Mouse (Mus musculus): ENCODE measurements at regions not wholly inside any gene's neighbourhood (a gene's known extent, or its start where the extent isn't known, plus 50 kb on each side); places are given as distances from the start of the nearest gene placed in this dataset.

DNA sequence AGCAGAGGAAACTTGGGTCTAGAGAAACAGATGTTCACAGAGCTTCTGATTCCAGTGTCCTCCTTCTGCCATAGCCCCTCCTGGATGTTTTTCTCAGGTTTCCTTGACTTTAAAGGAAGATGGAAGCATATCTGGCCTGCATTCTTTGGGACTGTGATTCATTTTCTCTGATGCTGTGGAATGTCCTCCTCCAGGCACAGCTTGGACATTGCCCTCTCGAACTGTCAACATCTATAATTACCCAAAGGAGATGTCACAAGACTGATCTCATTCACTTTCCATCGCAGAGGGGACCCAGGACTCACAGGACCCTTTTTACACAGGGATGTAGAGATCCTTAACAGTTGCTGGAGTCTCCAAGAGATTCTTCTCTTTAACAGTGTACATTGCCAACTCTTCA lies 345.9 kb upstream of the Gm21798 start:
- 74% methylated on average over 2 of the region's 2 CpGs for WGBS
- Histone ChIP-seq H3K27me3 (ENCODE audit: control insufficient read depth, insufficient read depth, low read length) (no peaks in the 10 kb centered on the region), H3K4me1 (ENCODE audit: control insufficient read depth, insufficient read depth, low read length) (no peaks in the 10 kb centered on the region), H3K27ac (ENCODE audit: insufficient read depth, low read length) (no peak overlapping the region), H3K4me3 (replicated peaks; ENCODE audit: insufficient read depth, low read depth, low read length) (no peak overlapping the region)
- no peak for DNase-seq
- TF ChIP-seq CTCF (IDR thresholded peaks at IDR 0.05; ENCODE audit: borderline replicate concordance, insufficient read depth, low read depth, low read length) (no peak), POLR2A (IDR thresholded peaks at IDR 0.05; ENCODE audit: borderline replicate concordance, insufficient read depth, low read length) (no peak)

DNA sequence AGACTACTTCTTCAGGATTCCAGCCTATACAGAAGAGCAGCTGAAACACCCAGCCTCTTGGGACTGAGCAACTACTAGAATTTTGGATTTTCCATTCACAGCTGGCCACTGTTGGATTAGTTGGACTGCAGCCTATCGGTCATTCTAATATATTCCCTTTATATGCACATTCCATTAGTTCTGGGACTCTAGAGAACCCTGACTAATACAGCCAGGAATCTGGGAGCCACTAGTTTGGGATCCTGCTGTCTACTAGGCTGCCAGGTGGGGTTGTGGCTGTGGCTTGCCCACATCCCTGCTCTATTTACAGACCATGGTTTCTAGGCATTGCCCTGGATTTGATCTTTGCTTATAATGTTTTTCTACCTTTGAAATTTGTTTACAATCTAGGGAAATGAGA lies 343.3 kb upstream of the Gm21798 start:
- Histone ChIP-seq H3K27me3 (ENCODE audit: control insufficient read depth, insufficient read depth, low read length) (no peaks in the 10 kb centered on the region), H3K4me3 (replicated peaks; ENCODE audit: insufficient read depth, low read depth, low read length) (no peak overlapping the region), H3K4me1 (ENCODE audit: control insufficient read depth, insufficient read depth, low read length) (no peaks in the 10 kb centered on the region), H3K27ac (ENCODE audit: insufficient read depth, low read length) (no peak overlapping the region)
- DNase-seq: no peak
- WGBS: 95% methylated on average over 1 of the region's 1 CpGs
- no peak for TF ChIP-seq POLR2A (IDR thresholded peaks at IDR 0.05; ENCODE audit: borderline replicate concordance, insufficient read depth, low read length)
- no peak for TF ChIP-seq CTCF (IDR thresholded peaks at IDR 0.05; ENCODE audit: borderline replicate concordance, insufficient read depth, low read depth, low read length)

DNA sequence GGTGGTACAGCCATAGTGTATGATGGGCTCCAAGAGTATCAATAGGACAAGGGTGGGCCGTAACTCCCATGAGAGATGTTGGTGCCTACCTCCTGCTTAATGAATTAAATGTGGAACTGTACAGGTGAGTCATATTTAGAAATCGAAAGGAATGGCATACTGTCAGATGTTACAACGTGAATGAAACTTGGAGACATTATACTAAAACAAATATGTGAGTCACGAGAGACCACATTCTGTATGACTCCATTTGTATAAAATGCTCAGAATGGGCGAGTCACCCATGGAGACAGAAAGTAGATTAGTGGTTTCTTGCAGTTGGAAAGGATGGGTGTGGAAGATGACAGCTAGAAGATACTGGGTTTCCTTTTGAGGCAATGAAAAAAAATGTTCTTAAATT lies 340.4 kb upstream of the Gm21798 start:
- H3K27me3 ChIP-seq (ENCODE audit: control insufficient read depth, insufficient read depth, low read length): no peaks in the 10 kb centered on the region
- no peaks in the 10 kb centered on the region for H3K4me1 ChIP-seq (ENCODE audit: control insufficient read depth, insufficient read depth, low read length)
- no peak for DNase-seq
- WGBS: 92% methylated on average over 5 of the region's 5 CpGs
- TF ChIP-seq CTCF (IDR thresholded peaks at IDR 0.05; ENCODE audit: borderline replicate concordance, insufficient read depth, low read depth, low read length): no peak
- no peak for TF ChIP-seq POLR2A (IDR thresholded peaks at IDR 0.05; ENCODE audit: borderline replicate concordance, insufficient read depth, low read length)
- no peak overlapping the region for H3K27ac ChIP-seq (ENCODE audit: insufficient read depth, low read length)
- no peak overlapping the region for H3K4me3 ChIP-seq (replicated peaks; ENCODE audit: insufficient read depth, low read depth, low read length)

DNA sequence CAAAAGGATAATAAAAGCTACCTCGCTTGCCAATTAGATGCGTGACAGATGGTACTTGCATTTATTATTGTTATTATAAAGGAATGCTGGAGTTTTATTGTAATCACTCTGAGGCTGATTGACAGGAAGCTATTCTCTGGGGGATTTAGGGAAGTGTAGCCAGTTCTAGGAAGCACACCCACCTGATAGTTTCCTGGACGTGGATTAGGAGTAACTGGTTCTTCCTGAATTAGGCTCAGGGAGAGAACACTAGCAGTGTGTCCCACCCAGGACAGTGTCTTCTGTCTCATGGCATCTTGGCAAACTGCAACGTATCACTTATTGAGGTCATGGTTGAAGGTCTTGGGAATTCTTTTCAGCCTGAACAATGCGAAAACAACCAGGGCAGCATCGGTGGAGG lies 336.9 kb upstream of the Gm21798 start:
- 61% methylated on average over 6 of the region's 6 CpGs for WGBS
- Histone ChIP-seq H3K4me1 (ENCODE audit: control insufficient read depth, insufficient read depth, low read length) (no peaks in the 10 kb centered on the region), H3K27ac (ENCODE audit: insufficient read depth, low read length) (no peak overlapping the region), H3K27me3 (ENCODE audit: control insufficient read depth, insufficient read depth, low read length) (no peaks in the 10 kb centered on the region), H3K4me3 (replicated peaks; ENCODE audit: insufficient read depth, low read depth, low read length) (no peak overlapping the region)
- TF ChIP-seq POLR2A (IDR thresholded peaks at IDR 0.05; ENCODE audit: borderline replicate concordance, insufficient read depth, low read length): no peak
- no peak for TF ChIP-seq CTCF (IDR thresholded peaks at IDR 0.05; ENCODE audit: borderline replicate concordance, insufficient read depth, low read depth, low read length)
- DNase-seq: no peak

DNA sequence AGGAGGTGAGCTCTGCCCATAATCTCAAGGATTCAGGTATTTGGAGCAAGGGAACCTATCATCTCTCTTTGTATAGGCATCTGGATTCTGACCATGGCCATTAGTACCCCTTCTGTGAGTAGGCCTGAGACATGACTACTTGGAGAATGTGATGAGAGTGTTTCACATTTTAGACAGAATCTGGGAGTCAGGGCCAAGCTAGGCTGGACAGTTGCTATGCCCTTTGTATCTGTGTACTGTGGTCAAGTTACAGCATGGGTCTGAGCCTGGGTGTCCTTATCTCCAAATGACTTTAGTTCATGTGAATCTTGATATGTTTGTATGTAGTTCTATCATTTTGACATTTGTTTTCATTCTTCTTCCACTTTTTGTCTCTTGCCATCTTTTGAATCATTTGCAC lies 336.3 kb upstream of the Gm21798 start:
- DNase-seq: no peak
- H3K27me3 ChIP-seq (ENCODE audit: control insufficient read depth, insufficient read depth, low read length): no peaks in the 10 kb centered on the region

DNA sequence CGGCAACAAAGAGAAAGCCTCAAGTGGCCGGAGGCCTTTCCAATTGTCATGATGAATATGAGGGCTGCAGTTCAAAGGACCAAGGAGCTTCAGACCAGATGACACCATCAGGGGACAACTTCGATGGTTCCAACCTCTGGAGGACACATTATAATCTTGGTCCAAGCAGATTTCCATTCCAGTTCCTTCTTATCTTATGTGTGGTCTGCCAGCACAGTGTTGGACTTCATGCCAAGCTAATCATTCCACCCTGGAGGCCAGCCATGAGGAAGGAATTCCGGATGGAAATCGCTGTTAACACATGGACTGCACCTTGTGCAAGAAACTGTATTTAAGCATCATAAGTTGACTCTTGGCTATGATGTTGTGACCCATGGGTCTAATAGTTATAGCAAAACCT lies 334.5 kb upstream of the Gm21798 start:
- no peak for DNase-seq
- TF ChIP-seq POLR2A (IDR thresholded peaks at IDR 0.05; ENCODE audit: borderline replicate concordance, insufficient read depth, low read length): no peak
- TF ChIP-seq CTCF (IDR thresholded peaks at IDR 0.05; ENCODE audit: borderline replicate concordance, insufficient read depth, low read depth, low read length): no peak
- no peaks in the 10 kb centered on the region for H3K27me3 ChIP-seq (ENCODE audit: control insufficient read depth, insufficient read depth, low read length)
- 33% methylated on average over 5 of the region's 5 CpGs for WGBS
- H3K27ac ChIP-seq (ENCODE audit: insufficient read depth, low read length): no peak overlapping the region
- H3K4me3 ChIP-seq (replicated peaks; ENCODE audit: insufficient read depth, low read depth, low read length): no peak overlapping the region
- no peaks in the 10 kb centered on the region for H3K4me1 ChIP-seq (ENCODE audit: control insufficient read depth, insufficient read depth, low read length)

More for the DNA sequence above, 336.3 kb upstream of the Gm21798 start:
- TF ChIP-seq POLR2A (IDR thresholded peaks at IDR 0.05; ENCODE audit: borderline replicate concordance, insufficient read depth, low read length) (no peak), CTCF (IDR thresholded peaks at IDR 0.05; ENCODE audit: borderline replicate concordance, insufficient read depth, low read depth, low read length) (no peak)
- H3K27ac ChIP-seq (ENCODE audit: insufficient read depth, low read length): no peak overlapping the region
- H3K4me3 ChIP-seq (replicated peaks; ENCODE audit: insufficient read depth, low read depth, low read length): no peak overlapping the region
- no peaks in the 10 kb centered on the region for H3K4me1 ChIP-seq (ENCODE audit: control insufficient read depth, insufficient read depth, low read length)

DNA sequence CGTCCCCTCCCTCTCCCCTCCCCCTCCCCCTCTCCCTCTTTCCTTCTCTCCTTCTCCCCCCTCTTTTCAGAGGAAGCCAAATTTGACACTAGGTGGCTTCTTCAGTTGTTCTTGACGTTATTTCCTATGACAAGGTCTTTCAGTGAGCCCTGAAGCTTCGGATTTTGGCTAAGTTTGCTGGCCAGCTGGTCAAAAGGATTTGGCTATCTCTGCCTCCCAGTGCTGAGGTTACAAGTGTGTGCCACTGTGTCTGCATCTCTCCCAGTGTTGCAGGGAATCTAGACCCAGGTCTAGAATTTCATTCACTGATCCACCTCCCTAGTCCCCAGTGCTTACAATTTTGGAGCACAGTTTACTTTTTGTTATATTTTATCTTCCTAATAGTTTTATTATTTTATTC lies 329.7 kb upstream of the Gm21798 start:
- no peak for DNase-seq
- Histone ChIP-seq H3K27me3 (ENCODE audit: control insufficient read depth, insufficient read depth, low read length) (no peaks in the 10 kb centered on the region), H3K27ac (ENCODE audit: insufficient read depth, low read length) (no peak overlapping the region), H3K4me3 (replicated peaks; ENCODE audit: insufficient read depth, low read depth, low read length) (no peak overlapping the region), H3K4me1 (ENCODE audit: control insufficient read depth, insufficient read depth, low read length) (no peaks in the 10 kb centered on the region)
- WGBS: 0% methylated on average over 2 of the region's 3 CpGs
- TF ChIP-seq CTCF (IDR thresholded peaks at IDR 0.05; ENCODE audit: borderline replicate concordance, insufficient read depth, low read depth, low read length) (no peak), POLR2A (IDR thresholded peaks at IDR 0.05; ENCODE audit: borderline replicate concordance, insufficient read depth, low read length) (no peak)

DNA sequence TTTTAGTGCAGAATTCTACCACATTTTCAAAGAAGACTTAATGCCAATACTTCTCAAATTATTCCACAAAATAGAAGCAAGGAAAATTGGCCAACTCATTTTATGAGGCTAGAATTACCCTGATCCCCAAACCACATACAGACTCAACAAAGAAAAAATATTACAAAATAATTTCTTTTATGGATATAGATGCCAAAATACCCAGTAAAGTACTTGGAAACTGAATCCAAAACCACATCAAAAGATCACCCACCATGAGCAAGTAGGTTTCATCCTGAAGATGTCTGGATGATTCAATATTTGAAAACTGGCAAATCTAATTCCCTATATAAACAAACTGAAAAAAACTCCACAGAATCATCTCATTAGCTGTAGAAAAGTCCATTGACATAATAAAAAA lies 316.7 kb upstream of the Gm21798 start:
- Histone ChIP-seq H3K4me3 (replicated peaks; ENCODE audit: insufficient read depth, low read depth, low read length) (no peak overlapping the region), H3K4me1 (ENCODE audit: control insufficient read depth, insufficient read depth, low read length) (no peaks in the 10 kb centered on the region), H3K27me3 (ENCODE audit: control insufficient read depth, insufficient read depth, low read length) (no peaks in the 10 kb centered on the region), H3K27ac (ENCODE audit: insufficient read depth, low read length) (no peak overlapping the region)
- DNase-seq: no peak
- TF ChIP-seq CTCF (IDR thresholded peaks at IDR 0.05; ENCODE audit: borderline replicate concordance, insufficient read depth, low read depth, low read length): no peak
- TF ChIP-seq POLR2A (IDR thresholded peaks at IDR 0.05; ENCODE audit: borderline replicate concordance, insufficient read depth, low read length): no peak
